Mouse (Mus musculus): ENCODE data around the gene Casz1.
A peak's percentile ranks its signal among the peaks of the same experiment; 100 is the strongest.

Gene Casz1

GRCm38 (mm10) chr4:148908214-148908681 lies 104.0 kb downstream of the Casz1 start:
- DNase-seq (ENCODE audit: low spot score), result peak; percentile 11

GRCm38 (mm10) chr4:148908760-148909510 lies 104.7 kb downstream of the Casz1 start:
- no peak for DNase-seq (ENCODE audit: low spot score)

GRCm38 (mm10) chr4:148909566-148909965 lies 105.3 kb downstream of the Casz1 start:
- no peak for DNase-seq (ENCODE audit: low spot score)

- no peak for DNase-seq (ENCODE audit: low spot score)
These were observed 107.9 kb downstream of the Casz1 start for GRCm38 (mm10) chr4:148912134-148912533.

- DNase-seq (ENCODE audit: low spot score), result no peak
These were observed 108.8 kb downstream of the Casz1 start for GRCm38 (mm10) chr4:148912826-148913590.

- no peak for DNase-seq (ENCODE audit: low spot score)
These were observed 110.8 kb downstream of the Casz1 start for GRCm38 (mm10) chr4:148914863-148915622.

- DNase-seq (ENCODE audit: low spot score), result no peak
These were observed 111.6 kb downstream of the Casz1 start for GRCm38 (mm10) chr4:148915849-148916248.

GRCm38 (mm10) chr4:148918707-148919447 lies 114.6 kb downstream of the Casz1 start:
- no peak for DNase-seq (ENCODE audit: low spot score)

- no peak for DNase-seq (ENCODE audit: low spot score)
These were observed 116.4 kb downstream of the Casz1 start for GRCm38 (mm10) chr4:148920610-148921009.

GRCm38 (mm10) chr4:148922221-148922700 lies 118.0 kb downstream of the Casz1 start:
- no peak for DNase-seq (ENCODE audit: low spot score)

- no peak for DNase-seq (ENCODE audit: low spot score)
These were observed 119.2 kb downstream of the Casz1 start for GRCm38 (mm10) chr4:148923414-148923813.

- no peak for DNase-seq (ENCODE audit: low spot score)
These were observed 119.7 kb downstream of the Casz1 start for GRCm38 (mm10) chr4:148923976-148924375.

GRCm38 (mm10) chr4:148925589-148926359 lies 121.5 kb downstream of the Casz1 start:
- DNase-seq (ENCODE audit: low spot score), result no peak

- no peak for DNase-seq (ENCODE audit: low spot score)
These were observed 122.2 kb downstream of the Casz1 start for GRCm38 (mm10) chr4:148926459-148926858.

- no peak for DNase-seq (ENCODE audit: low spot score)
These were observed 124.1 kb downstream of the Casz1 start for GRCm38 (mm10) chr4:148928316-148928715.

- DNase-seq (ENCODE audit: low spot score), result no peak
These were observed 124.6 kb downstream of the Casz1 start for GRCm38 (mm10) chr4:148928876-148929275.

- no peak for DNase-seq (ENCODE audit: low spot score)
These were observed 126.5 kb downstream of the Casz1 start for GRCm38 (mm10) chr4:148930721-148931229.

- no peak for DNase-seq (ENCODE audit: low spot score)
These were observed 128.9 kb downstream of the Casz1 start for GRCm38 (mm10) chr4:148933109-148933508.

GRCm38 (mm10) chr4:148935211-148935610 lies 131.0 kb downstream of the Casz1 start:
- DNase-seq (ENCODE audit: low spot score), result no peak

GRCm38 (mm10) chr4:148936111-148936510 lies 131.9 kb downstream of the Casz1 start:
- no peak for DNase-seq (ENCODE audit: low spot score)

- DNase-seq (ENCODE audit: low spot score), result no peak
These were observed 132.5 kb downstream of the Casz1 start for GRCm38 (mm10) chr4:148936727-148937126.

Measured in T-cell, adult 2 months (primary cell).